Mouse (Mus musculus): ENCODE results near the gene Ppara. TPM values are rescaled to one million over a fixed set of nuclear protein-coding genes. Genes with fewer than 3 reads are reported as not detected.

Gene Ppara
- polyA plus RNA-seq, 1 experiment from 2014 or later: 2.3 TPM

DNA sequence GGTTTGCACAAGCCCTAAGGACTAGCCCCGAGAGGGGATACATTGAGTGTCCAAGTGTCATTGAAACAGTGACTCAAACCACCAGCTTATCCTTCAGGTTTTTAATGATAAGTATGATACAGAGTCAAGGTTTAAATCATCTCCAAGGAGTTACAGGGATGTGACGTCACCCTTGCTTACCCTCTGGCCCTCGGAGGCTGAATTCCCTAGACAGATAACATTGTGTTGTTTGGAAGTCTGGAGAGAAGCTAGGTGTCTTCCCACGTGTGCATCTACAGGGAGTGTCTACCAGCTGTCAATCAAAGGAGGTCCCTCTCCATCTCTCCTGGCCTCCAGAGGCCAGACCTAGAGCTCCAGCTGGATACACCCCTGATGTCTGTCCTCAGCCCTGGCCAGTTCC is 72.1 kb downstream of the Ppara start:
- WGBS: 71% methylated on average over 4 of the region's 4 CpGs

DNA sequence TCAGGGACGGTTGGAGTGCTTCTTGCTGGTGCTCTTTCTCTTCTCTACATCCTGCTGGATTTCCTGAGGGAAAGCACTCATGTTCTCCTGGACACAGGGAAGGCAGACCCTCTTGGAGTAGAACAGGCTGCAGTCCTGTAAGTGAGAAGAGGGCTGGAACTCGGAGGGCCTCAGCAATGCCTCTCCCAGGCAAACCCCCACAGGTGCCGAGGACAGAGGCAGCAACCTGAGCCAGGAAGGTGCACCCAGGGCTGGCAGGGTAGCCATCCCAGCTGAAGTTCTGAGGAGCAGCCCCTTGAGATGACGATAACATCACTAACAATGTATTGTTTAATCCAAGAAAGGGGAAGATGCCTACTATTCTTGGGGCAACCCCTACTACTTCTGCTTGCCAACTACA is 72.6 kb downstream of the Ppara start:
- no peak for ATAC-seq (ENCODE audit: low FRiP score, low TSS enrichment)
- Histone ChIP-seq H3K4me1 (ENCODE audit: control insufficient read depth, insufficient read depth, low read length) (no peaks in the 10 kb centered on the region), H3K9ac (ENCODE audit: low read depth, low read length) (no peak overlapping the region), H3K36me3 (ENCODE audit: control insufficient read depth, insufficient read depth, low read length) (no peaks in the 10 kb centered on the region), H3K27ac (ENCODE audit: low read depth, low read length) (no peak overlapping the region), H3K9me3 (ENCODE audit: control insufficient read depth, low read length) (no peaks in the 10 kb centered on the region), H3K4me2 (replicated peaks; ENCODE audit: low read depth, low read length) (no peak overlapping the region), H3K4me3 (ENCODE audit: low read length) (no peak overlapping the region), H3K27me3 (ENCODE audit: control insufficient read depth, insufficient read depth, low read length) (no peaks in the 10 kb centered on the region)
- 83% methylated on average over 4 of the region's 4 CpGs for WGBS

More for the DNA sequence above, 72.1 kb downstream of the Ppara start:
- no peak for ATAC-seq (ENCODE audit: low FRiP score, low TSS enrichment)
- H3K36me3 ChIP-seq (ENCODE audit: control insufficient read depth, insufficient read depth, low read length): no peaks in the 10 kb centered on the region
- no peaks in the 10 kb centered on the region for H3K27me3 ChIP-seq (ENCODE audit: control insufficient read depth, insufficient read depth, low read length)
- no peak overlapping the region for H3K9ac ChIP-seq (ENCODE audit: low read depth, low read length)
- no peaks in the 10 kb centered on the region for H3K9me3 ChIP-seq (ENCODE audit: control insufficient read depth, low read length)
- no peaks in the 10 kb centered on the region for H3K4me1 ChIP-seq (ENCODE audit: control insufficient read depth, insufficient read depth, low read length)
- H3K4me2 ChIP-seq (replicated peaks; ENCODE audit: low read depth, low read length): no peak overlapping the region
- H3K4me3 ChIP-seq (ENCODE audit: low read length): no peak overlapping the region
- H3K27ac ChIP-seq (ENCODE audit: low read depth, low read length): no peak overlapping the region

DNA sequence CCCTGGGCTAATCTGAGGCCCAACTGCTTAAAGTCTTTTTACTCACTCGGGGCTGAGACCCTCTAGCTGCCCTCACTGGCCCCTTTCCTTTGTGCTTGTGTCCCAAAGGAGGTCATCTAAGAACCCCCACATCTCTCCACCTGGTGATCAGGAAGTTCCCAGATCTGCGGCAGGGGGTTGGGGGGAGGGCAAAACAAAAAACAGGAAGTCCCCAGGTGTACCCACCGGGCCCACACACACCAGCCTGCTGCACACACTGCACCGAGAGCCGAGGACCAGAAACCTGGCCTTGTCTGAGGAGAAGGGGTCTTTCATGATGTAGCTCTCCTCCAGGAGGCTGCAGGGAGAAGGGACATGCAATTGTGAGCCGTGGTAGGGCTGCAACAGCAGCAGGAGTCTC is 73.2 kb downstream of the Ppara start:
- Histone ChIP-seq H3K4me1 (ENCODE audit: control insufficient read depth, insufficient read depth, low read length) (no peaks in the 10 kb centered on the region), H3K4me3 (ENCODE audit: low read length) (no peak overlapping the region), H3K36me3 (ENCODE audit: control insufficient read depth, insufficient read depth, low read length) (no peaks in the 10 kb centered on the region), H3K27me3 (ENCODE audit: control insufficient read depth, insufficient read depth, low read length) (no peaks in the 10 kb centered on the region), H3K9me3 (ENCODE audit: control insufficient read depth, low read length) (no peaks in the 10 kb centered on the region), H3K27ac (ENCODE audit: low read depth, low read length) (no peak overlapping the region), H3K4me2 (replicated peaks; ENCODE audit: low read depth, low read length) (no peak overlapping the region), H3K9ac (ENCODE audit: low read depth, low read length) (no peak overlapping the region)
- no peak for ATAC-seq (ENCODE audit: low FRiP score, low TSS enrichment)
- WGBS: 77% methylated on average over 6 of the region's 6 CpGs

DNA sequence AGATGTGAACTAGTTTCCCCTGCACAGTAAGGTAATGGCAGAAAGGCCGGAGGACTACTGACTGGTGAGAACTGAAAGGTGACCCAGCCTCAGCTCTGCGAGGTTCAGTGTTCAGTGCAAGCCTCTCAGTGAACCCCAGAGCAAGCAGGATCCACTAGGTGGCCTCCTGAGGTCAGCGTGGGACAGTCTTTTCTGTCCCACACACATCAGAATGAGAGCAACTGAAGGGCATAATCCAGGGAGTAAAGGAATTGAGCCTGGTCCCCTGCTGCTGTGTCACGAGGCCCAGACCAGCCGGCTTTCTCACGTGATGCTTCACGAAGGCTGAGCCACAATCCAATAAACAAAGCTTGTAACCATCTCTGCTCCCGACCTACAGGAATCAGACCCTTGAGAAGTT is 73.7 kb downstream of the Ppara start:
- Histone ChIP-seq H3K4me1 (ENCODE audit: control insufficient read depth, insufficient read depth, low read length) (no peaks in the 10 kb centered on the region), H3K9me3 (ENCODE audit: control insufficient read depth, low read length) (no peaks in the 10 kb centered on the region), H3K27me3 (ENCODE audit: control insufficient read depth, insufficient read depth, low read length) (no peaks in the 10 kb centered on the region), H3K4me2 (replicated peaks; ENCODE audit: low read depth, low read length) (no peak overlapping the region), H3K36me3 (ENCODE audit: control insufficient read depth, insufficient read depth, low read length) (no peaks in the 10 kb centered on the region), H3K27ac (ENCODE audit: low read depth, low read length) (no peak overlapping the region), H3K9ac (ENCODE audit: low read depth, low read length) (no peak overlapping the region), H3K4me3 (ENCODE audit: low read length) (no peak overlapping the region)
- ATAC-seq (ENCODE audit: low FRiP score, low TSS enrichment): no peak
- 63% methylated on average over 8 of the region's 8 CpGs for WGBS

DNA sequence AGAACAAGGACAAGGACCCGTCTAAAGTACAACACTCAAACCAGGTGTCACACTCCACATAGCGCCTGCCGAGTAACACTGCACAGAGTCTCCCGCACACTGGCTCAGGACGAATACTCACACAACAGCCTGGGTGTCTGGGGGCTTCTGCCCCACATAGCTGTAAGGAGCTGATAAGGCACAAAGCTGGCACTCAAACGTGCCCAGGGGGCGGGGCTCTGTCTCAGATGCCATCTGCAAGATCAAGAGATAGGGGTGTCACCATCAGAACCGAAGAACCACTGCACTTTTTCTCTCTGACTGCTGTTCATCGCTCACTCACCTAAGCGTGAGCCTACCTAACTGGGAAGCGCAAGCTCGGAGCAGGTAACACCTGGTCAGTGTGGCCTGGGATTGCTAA is 74.3 kb downstream of the Ppara start:
- WGBS: 87% methylated on average over 12 of the region's 12 CpGs
- no peak for ATAC-seq (ENCODE audit: low FRiP score, low TSS enrichment)
- H3K27me3 ChIP-seq (ENCODE audit: control insufficient read depth, insufficient read depth, low read length): no peaks in the 10 kb centered on the region

DNA sequence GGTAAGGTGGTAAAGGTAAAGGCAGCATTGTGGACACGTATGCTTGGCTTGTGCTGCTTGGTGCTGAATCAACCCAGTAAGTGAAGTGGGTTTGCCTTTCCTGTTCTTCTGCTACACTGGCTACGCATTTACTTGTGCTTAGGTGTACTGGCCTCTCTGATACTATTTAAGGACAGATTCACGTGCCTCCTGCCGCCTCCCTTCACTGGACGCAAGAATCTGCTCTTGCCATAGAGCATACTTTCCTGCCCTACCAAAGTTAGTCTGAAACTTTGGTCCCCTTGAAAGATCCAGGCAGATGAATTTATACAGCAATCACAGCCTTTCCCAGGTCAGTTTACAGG is 75.7 kb downstream of the Ppara start:
- ATAC-seq (ENCODE audit: low FRiP score, low TSS enrichment): no peak
- H3K4me3 ChIP-seq (ENCODE audit: low read length): peak overlapping the region; percentile 77; the same call in 1 of the 2 replicates
- 76% methylated on average over 5 of the region's 5 CpGs for WGBS

More for the DNA sequence above, 74.3 kb downstream of the Ppara start:
- Histone ChIP-seq H3K9ac (ENCODE audit: low read depth, low read length) (no peak overlapping the region), H3K9me3 (ENCODE audit: control insufficient read depth, low read length) (no peaks in the 10 kb centered on the region), H3K36me3 (ENCODE audit: control insufficient read depth, insufficient read depth, low read length) (no peaks in the 10 kb centered on the region), H3K4me3 (ENCODE audit: low read length) (no peak overlapping the region), H3K4me1 (ENCODE audit: control insufficient read depth, insufficient read depth, low read length) (no peaks in the 10 kb centered on the region), H3K4me2 (replicated peaks; ENCODE audit: low read depth, low read length) (no peak overlapping the region), H3K27ac (ENCODE audit: low read depth, low read length) (no peak overlapping the region)

DNA sequence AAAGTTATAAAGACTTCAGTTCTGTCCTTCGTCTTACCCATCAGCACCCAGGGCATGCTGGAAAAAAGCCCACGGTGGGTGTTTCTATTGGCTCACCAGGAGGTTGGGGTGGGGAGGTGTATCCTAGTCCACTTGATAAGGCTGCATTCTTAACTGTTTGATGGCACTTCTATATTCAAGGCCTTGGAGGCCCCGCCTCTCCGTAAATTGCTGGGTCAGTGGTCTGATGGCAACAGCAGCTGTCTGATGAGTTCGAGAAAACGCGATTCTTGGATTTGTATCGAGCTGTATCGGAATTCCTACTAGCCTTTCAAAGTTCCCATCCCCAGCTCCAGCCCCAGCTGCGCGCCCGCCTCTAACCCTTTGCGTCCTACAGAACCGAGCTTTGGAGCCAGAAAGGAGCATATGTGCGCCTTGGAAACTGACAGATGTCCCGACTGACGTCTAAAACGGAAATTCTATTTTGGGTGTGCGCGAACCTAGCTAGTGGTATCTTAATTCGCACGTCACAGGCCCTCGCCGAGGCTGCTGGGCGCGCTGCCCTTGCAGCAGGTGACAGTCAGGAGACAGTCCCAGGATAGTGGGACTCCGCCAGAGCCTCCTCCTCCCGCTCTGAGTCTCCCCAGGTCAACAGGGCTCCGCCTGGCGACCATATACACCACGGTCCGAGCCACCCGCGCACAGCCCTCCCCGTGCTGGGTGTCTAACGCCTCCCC is 76.2 kb downstream of the Ppara start:
- H3K4me2 ChIP-seq (replicated peaks; ENCODE audit: low read depth, low read length): peak overlapping the region; percentile 60
- peak overlapping the region; percentile 77 for H3K27ac ChIP-seq (ENCODE audit: low read depth, low read length)
- no peaks in the 10 kb centered on the region for H3K9me3 ChIP-seq (ENCODE audit: control insufficient read depth, low read length)
- 4% methylated on average over 36 of the region's 36 CpGs for WGBS
- H3K36me3 ChIP-seq (ENCODE audit: control insufficient read depth, insufficient read depth, low read length): no peaks in the 10 kb centered on the region
- H3K4me1 ChIP-seq (ENCODE audit: control insufficient read depth, insufficient read depth, low read length): no peaks in the 10 kb centered on the region
- peak overlapping the region; percentile 79 for H3K9ac ChIP-seq (ENCODE audit: low read depth, low read length)
- peak overlapping the region; percentile 77 for H3K4me3 ChIP-seq (ENCODE audit: low read length)
- H3K27me3 ChIP-seq (ENCODE audit: control insufficient read depth, insufficient read depth, low read length): no peaks in the 10 kb centered on the region
- peak; percentile 85 for ATAC-seq (ENCODE audit: low FRiP score, low TSS enrichment)

More for the DNA sequence above, 75.7 kb downstream of the Ppara start:
- H3K27ac ChIP-seq (ENCODE audit: low read depth, low read length): no peak overlapping the region
- H3K27me3 ChIP-seq (ENCODE audit: control insufficient read depth, insufficient read depth, low read length): no peaks in the 10 kb centered on the region
- peak overlapping the region; percentile 60 for H3K4me2 ChIP-seq (replicated peaks; ENCODE audit: low read depth, low read length)
- H3K36me3 ChIP-seq (ENCODE audit: control insufficient read depth, insufficient read depth, low read length): no peaks in the 10 kb centered on the region
- no peak overlapping the region for H3K9ac ChIP-seq (ENCODE audit: low read depth, low read length)
- H3K9me3 ChIP-seq (ENCODE audit: control insufficient read depth, low read length): no peaks in the 10 kb centered on the region
- H3K4me1 ChIP-seq (ENCODE audit: control insufficient read depth, insufficient read depth, low read length): no peaks in the 10 kb centered on the region

DNA sequence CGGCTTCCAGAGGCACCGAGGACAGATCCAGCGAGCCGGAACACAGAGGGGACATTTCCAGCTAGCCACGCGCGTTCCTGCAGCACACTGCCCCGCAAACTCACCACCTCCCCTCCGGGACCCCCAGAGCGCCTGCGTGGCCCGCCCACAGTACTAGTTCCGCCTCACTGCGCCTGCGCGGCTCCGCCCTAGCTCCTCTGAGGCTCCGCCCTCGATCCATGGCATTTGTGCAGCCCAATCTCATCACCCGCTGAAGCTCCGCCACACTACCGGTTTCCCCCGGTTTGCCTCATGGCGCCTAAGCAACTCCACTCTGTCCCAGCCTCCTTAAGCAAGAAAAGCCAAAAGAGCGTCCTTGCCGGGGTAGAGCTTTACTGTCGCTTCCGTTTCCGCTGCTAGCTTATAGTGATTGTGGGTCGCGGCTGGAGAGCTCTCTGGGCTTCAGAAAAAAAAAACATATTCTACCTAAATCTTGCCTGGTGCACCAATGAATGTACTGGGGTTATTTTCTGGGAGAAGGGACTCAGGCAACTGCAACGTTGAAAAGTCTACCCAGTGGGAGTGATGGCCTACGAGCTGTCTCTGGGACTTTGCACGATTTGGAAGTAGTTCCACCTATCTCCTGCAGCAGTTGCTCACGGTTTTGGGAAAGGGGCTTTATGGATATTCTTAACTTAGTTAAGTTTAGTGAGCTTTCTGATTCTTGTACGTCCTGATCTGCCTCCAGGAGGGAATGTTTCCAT is 76.9 kb downstream of the Ppara start, which contains the start of gene Cdpf1:
Gene Cdpf1, minus strand, starts transcription at position 163 of the 743 bp plus-strand sequence.
- Histone ChIP-seq H3K4me1 (ENCODE audit: control insufficient read depth, insufficient read depth, low read length) (no peaks in the 10 kb centered on the region), H3K36me3 (ENCODE audit: control insufficient read depth, insufficient read depth, low read length) (no peaks in the 10 kb centered on the region), H3K27me3 (ENCODE audit: control insufficient read depth, insufficient read depth, low read length) (no peaks in the 10 kb centered on the region), H3K4me3 (ENCODE audit: low read length) (peak within 1 kb of the TSS; percentile 77), H3K9ac (ENCODE audit: low read depth, low read length) (peak within 1 kb of the TSS; percentile 79), H3K9me3 (ENCODE audit: control insufficient read depth, low read length) (peaks cover 4% of the 10 kb centered on the region), H3K4me2 (replicated peaks; ENCODE audit: low read depth, low read length) (peak within 1 kb of the TSS; percentile 60), H3K27ac (ENCODE audit: low read depth, low read length) (peak within 1 kb of the TSS; percentile 77)
- ATAC-seq (ENCODE audit: low FRiP score, low TSS enrichment): peak; percentile 97
- WGBS: 5% methylated on average over 36 of the region's 36 CpGs

DNA sequence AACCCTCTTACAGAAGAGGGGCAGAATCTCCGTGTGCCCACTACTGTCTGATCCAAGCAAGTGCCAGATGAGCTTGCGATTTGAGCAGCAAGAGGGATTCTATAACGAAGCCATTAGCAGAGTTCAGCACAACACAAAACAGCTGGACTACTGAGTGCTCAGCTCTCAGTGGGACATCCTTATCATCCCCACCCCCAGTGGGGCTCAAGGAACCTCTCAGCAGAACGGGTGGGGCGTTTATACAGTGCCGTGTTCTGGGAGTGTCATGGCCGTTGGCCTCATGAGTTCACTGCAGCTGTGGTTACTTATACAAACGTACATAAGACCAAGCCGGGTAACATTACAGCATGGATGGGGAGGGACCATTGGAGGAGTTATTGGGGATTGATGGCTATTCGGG is 78.6 kb downstream of the Ppara start:
- WGBS: 73% methylated on average over 10 of the region's 10 CpGs
- Histone ChIP-seq H3K27me3 (ENCODE audit: control insufficient read depth, insufficient read depth, low read length) (no peaks in the 10 kb centered on the region), H3K4me3 (ENCODE audit: low read length) (no peak overlapping the region), H3K4me1 (ENCODE audit: control insufficient read depth, insufficient read depth, low read length) (no peaks in the 10 kb centered on the region), H3K36me3 (ENCODE audit: control insufficient read depth, insufficient read depth, low read length) (no peaks in the 10 kb centered on the region), H3K4me2 (replicated peaks; ENCODE audit: low read depth, low read length) (no peak overlapping the region), H3K27ac (ENCODE audit: low read depth, low read length) (no peak overlapping the region), H3K9ac (ENCODE audit: low read depth, low read length) (no peak overlapping the region), H3K9me3 (ENCODE audit: control insufficient read depth, low read length) (peaks cover 13% of the 10 kb centered on the region)
- no peak for ATAC-seq (ENCODE audit: low FRiP score, low TSS enrichment)

Data from kidney, embryonic 14.5 days (tissue).